ENCODE assay signal across 8 mouse cellular contexts in genomic region chr12:52396178-52396841, GRCm38 (mm10).
DNase-seq lines count a peak whose midpoint lies in the region; ATAC-seq and TF ChIP-seq lines count a peak whose summit lies in the region.

No protein-coding gene starts in this region.

- no peak for TF ChIP-seq POLR2A in kidney, adult 2 months (IDR thresholded peaks at IDR 0.05; ENCODE audit: low read depth, low read length)

- no peaks in the 10 kb centered on the region for H3K9me3 ChIP-seq in liver, embryonic 12.5 days (replicated peaks)
- no peaks in the 10 kb centered on the region for H3K9me3 ChIP-seq in limb, embryonic 10.5 days (replicated peaks)
- no peaks in the 10 kb centered on the region for H3K9me3 ChIP-seq in intestine, postnatal 0 days (ENCODE audit: control insufficient read depth)

- ATAC-seq in liver, embryonic 12.5 days: no peak
- no peak for ATAC-seq in intestine, postnatal 0 days

- H3K4me3 ChIP-seq in liver, embryonic 12.5 days: no peak overlapping the region
- peak overlapping the region; percentile 40 for H3K4me3 ChIP-seq in gastrocnemius, adult 2 months
- H3K4me3 ChIP-seq in kidney, adult 2 months (ENCODE audit: insufficient read depth, low read depth, low read length): no peak overlapping the region
- H3K4me3 ChIP-seq in limb, embryonic 10.5 days: no peak overlapping the region
- no peak overlapping the region for H3K4me3 ChIP-seq in intestine, postnatal 0 days (ENCODE audit: low read depth, low read length)

- H3K36me3 ChIP-seq in liver, embryonic 12.5 days: no peaks in the 10 kb centered on the region
- H3K36me3 ChIP-seq in kidney, adult 2 months (ENCODE audit: control insufficient read depth, insufficient read depth, low read length): no peaks in the 10 kb centered on the region
- no peaks in the 10 kb centered on the region for H3K36me3 ChIP-seq in limb, embryonic 10.5 days
- no peaks in the 10 kb centered on the region for H3K36me3 ChIP-seq in intestine, postnatal 0 days (ENCODE audit: control insufficient read depth, insufficient read depth)

- no peak overlapping the region for H3K27ac ChIP-seq in liver, embryonic 12.5 days
- peak overlapping the region; percentile 68 for H3K27ac ChIP-seq in gastrocnemius, adult 2 months
- H3K27ac ChIP-seq in kidney, adult 2 months (ENCODE audit: insufficient read depth, low read depth, low read length): no peak overlapping the region
- peak overlapping the region; percentile 3; the same call in 1 of the 2 replicates for H3K27ac ChIP-seq in limb, embryonic 10.5 days
- H3K27ac ChIP-seq in intestine, postnatal 0 days (ENCODE audit: low read depth, low read length): no peak overlapping the region

- intact Hi-C loops in gastrocnemius, adult 2 months (cut with DNase I): no loop called here

- no peak for TF ChIP-seq CTCF in gastrocnemius, adult 2 months (IDR thresholded peaks at IDR 0.05)
- no peak for TF ChIP-seq CTCF in kidney, adult 2 months (conservative IDR thresholded peaks at IDR 0.05; ENCODE audit: insufficient read depth, insufficient read length, low read depth, low read length)
- TF ChIP-seq CTCF in intestine, postnatal 0 days (IDR thresholded peaks at IDR 0.05; ENCODE audit: low read depth): no peak

- 62% methylated on average over 14 of the region's 14 CpGs for WGBS in liver, embryonic 12.5 days (ENCODE audit: insufficient replicate concordance)
- 51% methylated on average over 14 of the region's 14 CpGs for WGBS in kidney, adult 2 months
- 51% methylated on average over 14 of the region's 14 CpGs for WGBS in limb, embryonic 10.5 days
- 53% methylated on average over 14 of the region's 14 CpGs for WGBS in intestine, postnatal 0 days

- H3K9ac ChIP-seq in liver, embryonic 12.5 days: no peak overlapping the region
- H3K9ac ChIP-seq in intestine, postnatal 0 days (ENCODE audit: low read depth, low read length): no peak overlapping the region

- H3K4me1 ChIP-seq in liver, embryonic 12.5 days: no peaks in the 10 kb centered on the region
- peaks cover 6% of the 10 kb centered on the region for H3K4me1 ChIP-seq in kidney, adult 2 months (ENCODE audit: control insufficient read depth, insufficient read depth, low read length)
- peaks cover 22% of the 10 kb centered on the region for H3K4me1 ChIP-seq in limb, embryonic 10.5 days
- H3K4me1 ChIP-seq in intestine, postnatal 0 days (replicated peaks; ENCODE audit: control insufficient read depth, insufficient read depth, low read length): 0 out of 2 replicates have a peak, but pooled peaks cover 5% of the 10 kb centered on the region

- peak; percentile 12 for DNase-seq in liver
- peak; percentile 68 to 77 for DNase-seq in cerebellum, adult 18-20 months
- peak; percentile 68 for DNase-seq in gastrocnemius, adult 2 months
- peak; percentile 56 for DNase-seq in kidney, adult 2 months
- peak; percentile 40 for DNase-seq in limb, embryonic 10.5 days (ENCODE audit: low spot score)
- DNase-seq in ovary, postnatal 36 days (ENCODE audit: low spot score): peak; percentile 52

- H3K4me2 ChIP-seq in liver, embryonic 12.5 days: no peak overlapping the region
- no peak overlapping the region for H3K4me2 ChIP-seq in intestine, postnatal 0 days (replicated peaks; ENCODE audit: low read depth)

- H3K27me3 ChIP-seq in liver, embryonic 12.5 days (replicated peaks): no peaks in the 10 kb centered on the region
- no peaks in the 10 kb centered on the region for H3K27me3 ChIP-seq in kidney, adult 2 months (replicated peaks; ENCODE audit: control insufficient read depth, insufficient read depth, low read length)
- H3K27me3 ChIP-seq in limb, embryonic 10.5 days (ENCODE audit: low read depth, poor library complexity, severe bottlenecking): no peaks in the 10 kb centered on the region
- no peaks in the 10 kb centered on the region for H3K27me3 ChIP-seq in intestine, postnatal 0 days (replicated peaks; ENCODE audit: control insufficient read depth, insufficient read depth, low read length)

Comparison
In these comparisons a context has a peak if more than half of its experiments do, and no peak if none do; other contexts are left out.
1. DNase-seq: peak in every context shown above with its lines; median percentile 72 in cerebellum, adult 18-20 months; 68 in gastrocnemius, adult 2 months; 56 in kidney, adult 2 months; 52 in ovary, postnatal 36 days; 40 in limb, embryonic 10.5 days; 12 in liver.
2. H3K27ac ChIP-seq: peak in gastrocnemius, adult 2 months (single experiment) and limb, embryonic 10.5 days (single experiment); none in liver, embryonic 12.5 days (single experiment), kidney, adult 2 months (single experiment) and intestine, postnatal 0 days (single experiment).